Mouse (Mus musculus): ENCODE measurements at regions not wholly inside any gene's neighbourhood (a gene's known extent, or its start where the extent isn't known, plus 50 kb on each side); places are given as distances from the start of the nearest gene placed in this dataset.

GRCm38 (mm10) chr6:91573487-91573886 lies 57.8 kb downstream of the Lsm3 start:
- ATAC-seq (replicated peaks; ENCODE audit: poor library complexity, severe bottlenecking), result no peak

GRCm38 (mm10) chr6:91574414-91574813 lies 58.7 kb downstream of the Lsm3 start:
- no peak for ATAC-seq (replicated peaks; ENCODE audit: poor library complexity, severe bottlenecking)

- peak; percentile 87 for ATAC-seq (replicated peaks; ENCODE audit: poor library complexity, severe bottlenecking)
These were observed 60.1 kb downstream of the Lsm3 start for GRCm38 (mm10) chr6:91575662-91576364.

GRCm38 (mm10) chr6:91576906-91577305 lies 61.2 kb downstream of the Lsm3 start:
- no peak for ATAC-seq (replicated peaks; ENCODE audit: poor library complexity, severe bottlenecking)

- ATAC-seq (replicated peaks; ENCODE audit: poor library complexity, severe bottlenecking), result no peak
These were observed 63.9 kb downstream of the Lsm3 start for GRCm38 (mm10) chr6:91579666-91580065.

- no peak for ATAC-seq (replicated peaks; ENCODE audit: poor library complexity, severe bottlenecking)
These were observed 64.9 kb downstream of the Lsm3 start for GRCm38 (mm10) chr6:91580607-91581006.

- ATAC-seq (replicated peaks; ENCODE audit: poor library complexity, severe bottlenecking), result peak; percentile 87
These were observed 66.6 kb downstream of the Lsm3 start for GRCm38 (mm10) chr6:91582338-91582737.

GRCm38 (mm10) chr6:91583346-91583745 lies 67.6 kb downstream of the Lsm3 start:
- ATAC-seq (replicated peaks; ENCODE audit: poor library complexity, severe bottlenecking), result no peak

- peak; percentile 70 for ATAC-seq (replicated peaks; ENCODE audit: poor library complexity, severe bottlenecking)
These were observed 69.8 kb downstream of the Lsm3 start for GRCm38 (mm10) chr6:91585543-91585942.

GRCm38 (mm10) chr6:91589181-91589580 lies 73.5 kb downstream of the Lsm3 start:
- no peak for ATAC-seq (replicated peaks; ENCODE audit: poor library complexity, severe bottlenecking)

- no peak for ATAC-seq (replicated peaks; ENCODE audit: poor library complexity, severe bottlenecking)
These were observed 74.7 kb downstream of the Lsm3 start for GRCm38 (mm10) chr6:91590395-91590794.

GRCm38 (mm10) chr6:91590806-91591571 lies 75.3 kb downstream of the Lsm3 start:
- ATAC-seq (replicated peaks; ENCODE audit: poor library complexity, severe bottlenecking), result peak; percentile 53; the same call in 1 of the 2 replicates

- ATAC-seq (replicated peaks; ENCODE audit: poor library complexity, severe bottlenecking), result no peak
These were observed 76.9 kb downstream of the Lsm3 start for GRCm38 (mm10) chr6:91592651-91593050.

GRCm38 (mm10) chr6:91598942-91599341 lies 83.2 kb downstream of the Lsm3 start:
- ATAC-seq (replicated peaks; ENCODE audit: poor library complexity, severe bottlenecking), result no peak

GRCm38 (mm10) chr6:91600116-91600515 lies 83.7 kb upstream of the Slc6a6 start:
- ATAC-seq (replicated peaks; ENCODE audit: poor library complexity, severe bottlenecking), result no peak

- ATAC-seq (replicated peaks; ENCODE audit: poor library complexity, severe bottlenecking), result no peak
These were observed 77.1 kb upstream of the Slc6a6 start for GRCm38 (mm10) chr6:91606634-91607215.

- peak; percentile 68 for ATAC-seq (replicated peaks; ENCODE audit: poor library complexity, severe bottlenecking)
These were observed 76.1 kb upstream of the Slc6a6 start for GRCm38 (mm10) chr6:91607613-91608272.

GRCm38 (mm10) chr6:91609671-91610070 lies 74.2 kb upstream of the Slc6a6 start:
- no peak for ATAC-seq (replicated peaks; ENCODE audit: poor library complexity, severe bottlenecking)

GRCm38 (mm10) chr6:91615022-91615421 lies 68.8 kb upstream of the Slc6a6 start:
- no peak for ATAC-seq (replicated peaks; ENCODE audit: poor library complexity, severe bottlenecking)

GRCm38 (mm10) chr6:91616541-91616940 lies 67.3 kb upstream of the Slc6a6 start:
- no peak for ATAC-seq (replicated peaks; ENCODE audit: poor library complexity, severe bottlenecking)
